Mouse (Mus musculus) hindbrain, embryonic 11.5 days (tissue): Measurements from ENCODE around the gene Nr4a2. TPM values are rescaled to one million over a fixed set of nuclear protein-coding genes. Genes with fewer than 3 reads are reported as not detected.

Experiments used
- ATAC-seq: fragments of 200-750 bp; cut with Nextera tagmentation; 2 replicates; pipeline ENCODE4 v1.8.0; 2017; ENCODE audit warnings: mild to moderate bottlenecking, moderate TSS enrichment, moderate library complexity; ENCODE audit not compliant: low FRiP score
- DNase-seq: peaks from one replicate; pipeline ENCODE4 v3.0.0-alpha.2; 2015; ENCODE audit warnings: low spot score
- H3K27ac ChIP-seq: fragments of 300-500 bp; sonication (generic); 2 replicates; pipeline ENCODE4 v1.5.1; 2014; ENCODE audit warnings: mild to moderate bottlenecking, low read depth, low read length
- H3K27me3 ChIP-seq: fragments of 300-500 bp; sonication (generic); 2 replicates; pipeline ENCODE4 v1.6.1; 2014; ENCODE audit warnings: mild to moderate bottlenecking, low read length, moderate library complexity, mixed read lengths; ENCODE audit not compliant: control insufficient read depth, insufficient read depth
- H3K36me3 ChIP-seq: fragments of 300-500 bp; sonication (generic); 2 replicates; pipeline ENCODE4 v1.6.1; 2014; ENCODE audit warnings: mild to moderate bottlenecking, low read length, moderate library complexity, mixed read lengths; ENCODE audit not compliant: control insufficient read depth, insufficient read depth
- H3K4me1 ChIP-seq: fragments of 300-500 bp; sonication (generic); replicated peaks from 2 replicates; pipeline ENCODE4 v1.6.1; 2014; ENCODE audit warnings: low read length, mixed read lengths; ENCODE audit not compliant: control insufficient read depth, insufficient read depth
- H3K4me2 ChIP-seq: fragments of 300-500 bp; sonication (generic); replicated peaks from 2 replicates; pipeline ENCODE4 v1.6.1; 2014; ENCODE audit warnings: mild to moderate bottlenecking, low read depth, low read length
- H3K4me3 ChIP-seq: fragments of 300-500 bp; sonication (generic); 2 replicates; pipeline ENCODE4 v1.5.1; 2014; ENCODE audit warnings: low read depth, low read length
- H3K9ac ChIP-seq: fragments of 300-500 bp; sonication (generic); 2 replicates; pipeline ENCODE4 v1.6.1; 2014; ENCODE audit warnings: low read depth, low read length
- H3K9me3 ChIP-seq: fragments of 300-500 bp; sonication (generic); 2 replicates; pipeline ENCODE4 v1.6.1; 2016; ENCODE audit warnings: low read length; ENCODE audit not compliant: control insufficient read depth
- WGBS: fragments of 180-500 bp; shearing (Covaris S2); extraction: QIAGEN DNeasy Blood & Tissue Kit; methylation state at CpG from one replicate; pipeline ENCODE4 v1.1.7; 2014; 5-methylcytosine and 5-hydroxymethylcytosine counted together
- polyA plus RNA-seq: library from polyadenylated mRNA; unstranded; fragments of >200 nt; fragmentation: Nextera tagmentation; extraction: Ambion mirVana; gene quantifications from 2 replicates; pipeline ENCODE4 v1.2.1, GENCODE M21; 2014

The Nr4a2 gene
- polyA plus RNA-seq, 1 experiment from 2014 or later, result 13.9 TPM

- ATAC-seq, result no peak
- no peak overlapping the region for H3K4me2 ChIP-seq
- H3K9ac ChIP-seq, result no peak overlapping the region
- no peaks in the 10 kb centered on the region for H3K9me3 ChIP-seq
- DNase-seq, result no peak
- no peaks in the 10 kb centered on the region for H3K27me3 ChIP-seq
- no peaks in the 10 kb centered on the region for H3K36me3 ChIP-seq
- 81% methylated on average over 1 of the region's 1 CpGs for WGBS
- no peaks in the 10 kb centered on the region for H3K4me1 ChIP-seq
- H3K4me3 ChIP-seq, result no peak overlapping the region
- H3K27ac ChIP-seq, result no peak overlapping the region
Observed at GRCm38 (mm10) chr2:57063480-57063879, 60.3 kb downstream of the Nr4a2 start.

Other genes with a start within 250 kb of the Nr4a2 start
- 18.2 and 22.6 TPM in 2 replicates for gene Gpd2, start 113.6 kb upstream of the Nr4a2 start, polyA plus RNA-seq